Mouse (Mus musculus): ENCODE results near the gene Gpr176. TPM values are rescaled to one million over a fixed set of nuclear protein-coding genes. Genes with fewer than 3 reads are reported as not detected.

The Gpr176 gene
- polyA plus RNA-seq, 1 experiment from 2014 or later, result 1.8 TPM

DNA sequence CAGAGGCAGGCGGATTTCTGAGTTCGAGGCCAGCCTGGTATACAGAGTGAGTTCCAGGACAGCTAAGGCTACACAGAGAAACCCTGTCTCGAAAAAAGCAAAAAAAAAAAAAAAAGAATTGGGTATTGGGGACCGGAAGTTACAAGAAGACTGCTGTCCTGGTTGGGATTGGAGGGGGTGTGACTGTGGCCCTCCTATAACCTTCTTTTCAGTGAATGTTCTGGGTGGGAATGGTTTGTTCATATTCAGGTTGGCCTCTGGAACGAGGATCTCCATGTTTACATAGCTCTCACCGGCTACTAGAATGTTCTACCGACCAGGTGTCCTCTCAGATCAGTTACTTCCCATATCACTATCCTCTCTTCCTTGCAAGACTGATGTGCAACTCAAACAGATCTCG, 116.1 kb downstream of the Gpr176 start:
- ATAC-seq, result no peak
- H3K4me1 ChIP-seq, result 0 out of 2 replicates have a peak, but pooled peaks cover 6% of the 10 kb centered on the region
- WGBS, result 78% methylated on average over 8 of the region's 8 CpGs
- no peaks in the 10 kb centered on the region for H3K9me3 ChIP-seq (replicated peaks)
- no peaks in the 10 kb centered on the region for H3K27me3 ChIP-seq
- peak overlapping the region; percentile 68 for H3K4me2 ChIP-seq
- no peak overlapping the region for H3K27ac ChIP-seq
- H3K9ac ChIP-seq, result no peak overlapping the region
- H3K4me3 ChIP-seq, result peak overlapping the region; percentile 42; the same call in 1 of the 2 replicates
- H3K36me3 ChIP-seq (ENCODE audit: poor library complexity, severe bottlenecking), result no peaks in the 10 kb centered on the region

DNA sequence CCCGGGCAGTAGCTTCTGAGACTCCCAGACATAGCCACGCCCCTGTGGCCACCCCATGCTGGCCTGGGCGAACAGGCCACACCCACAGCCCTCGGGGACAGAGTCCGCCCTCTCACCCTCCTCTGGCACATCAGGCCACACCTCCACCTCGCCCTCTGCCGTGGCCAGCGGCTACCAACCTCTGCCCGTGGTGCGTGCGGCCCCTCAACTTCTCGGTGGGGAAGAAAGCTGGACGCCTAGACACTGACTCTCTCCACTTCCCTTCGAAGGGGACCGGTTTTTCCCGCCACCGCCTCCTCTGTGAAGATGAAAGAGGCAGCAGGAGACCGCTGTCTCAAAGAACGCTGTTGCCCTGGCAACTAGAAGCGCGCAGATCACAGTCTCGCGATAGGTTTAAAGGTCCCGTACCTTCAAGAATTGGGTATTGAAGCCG, 116.6 kb downstream of the Gpr176 start, which contains the start of gene Fsip1:
Fsip1 (minus strand) TSS at position 346 of the 433 bp plus-strand sequence.
- under 1% methylated on average over 25 of the region's 25 CpGs for WGBS
- peak; percentile 89 for ATAC-seq
- no peaks in the 10 kb centered on the region for H3K36me3 ChIP-seq (ENCODE audit: poor library complexity, severe bottlenecking)

DNA sequence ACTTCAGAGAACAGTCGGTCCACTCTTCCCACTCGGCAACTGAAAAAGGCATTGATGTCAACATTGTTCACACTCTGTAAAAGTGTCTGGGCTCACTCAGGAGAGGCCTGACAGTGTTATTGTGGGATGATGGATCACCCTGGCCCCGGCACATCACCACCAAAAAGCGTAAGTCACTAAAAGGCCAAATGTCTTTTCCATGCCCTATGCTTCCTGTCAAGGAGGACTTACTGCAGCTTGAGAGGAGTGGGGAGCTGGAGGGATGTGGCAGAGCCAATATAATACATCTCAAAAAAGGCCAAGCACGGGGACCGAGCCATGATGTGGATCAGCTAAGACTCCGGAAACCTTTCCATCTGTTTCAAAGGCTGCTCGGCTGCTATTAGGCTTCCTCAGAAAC, 118.7 kb downstream of the Gpr176 start:
- Histone ChIP-seq H3K27ac (peak overlapping the region; percentile 37; the same call in 1 of the 2 replicates), H3K9ac (no peak overlapping the region), H3K27me3 (no peaks in the 10 kb centered on the region), H3K9me3 (replicated peaks) (no peaks in the 10 kb centered on the region), H3K36me3 (ENCODE audit: poor library complexity, severe bottlenecking) (no peaks in the 10 kb centered on the region), H3K4me2 (no peak overlapping the region), H3K4me1 (0 out of 2 replicates have a peak, but pooled peaks cover 6% of the 10 kb centered on the region), H3K4me3 (no peak overlapping the region)
- ATAC-seq, result no peak
- 85% methylated on average over 8 of the region's 8 CpGs for WGBS

More for the DNA sequence above, 116.6 kb downstream of the Gpr176 start, which contains the start of gene Fsip1:
- peak within 1 kb of the TSS; percentile 42 for H3K4me3 ChIP-seq
- no peaks in the 10 kb centered on the region for H3K27me3 ChIP-seq
- H3K9me3 ChIP-seq (replicated peaks), result no peaks in the 10 kb centered on the region
- peak within 1 kb of the TSS; percentile 8 for H3K27ac ChIP-seq
- peak within 1 kb of the TSS; percentile 68 for H3K4me2 ChIP-seq
- peak within 1 kb of the TSS; percentile 56 for H3K9ac ChIP-seq
- 0 out of 2 replicates have a peak, but pooled peaks cover 6% of the 10 kb centered on the region for H3K4me1 ChIP-seq

DNA sequence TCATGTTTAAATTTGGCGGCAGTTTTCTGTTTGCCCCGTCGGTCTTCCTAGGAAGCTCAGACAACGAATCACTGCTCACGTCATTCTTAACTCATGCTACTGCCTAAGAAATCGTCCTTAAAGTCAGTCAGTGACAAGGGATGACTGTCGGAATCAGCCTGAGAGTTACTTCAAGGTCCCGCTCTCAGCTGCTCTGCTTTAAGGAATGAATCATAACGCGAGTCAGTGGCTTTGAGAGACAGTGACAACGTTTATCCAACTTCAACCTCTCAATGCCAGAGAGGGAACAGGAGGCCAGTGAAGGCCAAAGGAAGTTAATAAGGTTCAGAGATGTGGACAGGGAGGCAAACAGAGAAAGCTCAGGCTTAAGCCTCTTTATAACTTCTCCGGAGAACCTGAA, 124.3 kb downstream of the Gpr176 start:
- Histone ChIP-seq H3K36me3 (ENCODE audit: poor library complexity, severe bottlenecking) (no peaks in the 10 kb centered on the region), H3K9me3 (replicated peaks) (no peaks in the 10 kb centered on the region), H3K27ac (no peak overlapping the region), H3K27me3 (no peaks in the 10 kb centered on the region), H3K9ac (no peak overlapping the region), H3K4me3 (no peak overlapping the region), H3K4me1 (no peaks in the 10 kb centered on the region), H3K4me2 (no peak overlapping the region)
- ATAC-seq, result no peak
- 80% methylated on average over 12 of the region's 12 CpGs for WGBS

DNA sequence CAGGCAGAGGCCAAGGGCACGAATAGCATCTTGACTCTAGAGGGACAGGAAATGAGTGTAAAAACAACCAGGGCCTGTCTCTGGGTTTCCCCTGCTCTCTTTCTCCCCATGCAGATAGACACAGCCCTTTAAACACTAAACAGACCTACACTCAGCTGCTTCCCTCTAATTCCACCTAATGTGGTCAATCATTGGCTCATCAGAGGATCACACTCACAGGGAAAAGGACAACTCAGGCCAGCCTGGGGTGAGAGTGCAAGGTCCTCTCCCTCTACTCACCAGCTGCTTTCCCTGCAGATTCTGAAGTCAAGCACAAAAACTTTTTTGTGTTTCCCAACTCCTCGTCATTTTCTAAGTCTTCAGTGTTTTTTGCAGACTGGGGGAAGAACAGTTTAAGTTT, 125.2 kb downstream of the Gpr176 start:
- Histone ChIP-seq H3K27me3 (no peaks in the 10 kb centered on the region), H3K27ac (no peak overlapping the region), H3K4me3 (no peak overlapping the region), H3K4me1 (no peaks in the 10 kb centered on the region), H3K4me2 (no peak overlapping the region), H3K9me3 (replicated peaks) (no peaks in the 10 kb centered on the region), H3K9ac (no peak overlapping the region), H3K36me3 (ENCODE audit: poor library complexity, severe bottlenecking) (no peaks in the 10 kb centered on the region)
- WGBS, result 68% methylated on average over 2 of the region's 2 CpGs
- no peak for ATAC-seq

DNA sequence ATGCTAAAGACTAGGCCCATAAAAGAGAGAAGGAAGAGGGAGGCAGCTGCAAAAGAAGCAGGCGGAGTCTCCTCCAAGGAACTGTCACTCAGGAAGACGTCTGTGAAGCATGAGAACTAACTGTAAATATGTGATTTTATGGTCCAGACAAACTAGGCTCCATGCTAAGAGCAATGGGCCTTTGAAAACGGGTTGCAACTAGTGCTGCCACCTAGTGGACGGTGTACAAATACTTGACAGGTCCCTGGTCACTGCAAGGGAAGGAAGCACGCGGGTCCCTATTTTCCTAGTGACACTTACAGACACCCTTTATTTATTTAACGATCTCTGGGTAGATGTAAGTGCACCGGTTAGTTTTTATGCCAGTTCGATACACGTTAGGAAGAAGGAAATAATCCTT, 127.3 kb downstream of the Gpr176 start:
- Histone ChIP-seq H3K4me1 (no peaks in the 10 kb centered on the region), H3K9me3 (replicated peaks) (no peaks in the 10 kb centered on the region), H3K4me2 (no peak overlapping the region), H3K27me3 (no peaks in the 10 kb centered on the region), H3K4me3 (no peak overlapping the region), H3K9ac (no peak overlapping the region), H3K27ac (no peak overlapping the region), H3K36me3 (ENCODE audit: poor library complexity, severe bottlenecking) (no peaks in the 10 kb centered on the region)
- peak; percentile 73 for ATAC-seq
- WGBS, result 11% methylated on average over 10 of the region's 10 CpGs

DNA sequence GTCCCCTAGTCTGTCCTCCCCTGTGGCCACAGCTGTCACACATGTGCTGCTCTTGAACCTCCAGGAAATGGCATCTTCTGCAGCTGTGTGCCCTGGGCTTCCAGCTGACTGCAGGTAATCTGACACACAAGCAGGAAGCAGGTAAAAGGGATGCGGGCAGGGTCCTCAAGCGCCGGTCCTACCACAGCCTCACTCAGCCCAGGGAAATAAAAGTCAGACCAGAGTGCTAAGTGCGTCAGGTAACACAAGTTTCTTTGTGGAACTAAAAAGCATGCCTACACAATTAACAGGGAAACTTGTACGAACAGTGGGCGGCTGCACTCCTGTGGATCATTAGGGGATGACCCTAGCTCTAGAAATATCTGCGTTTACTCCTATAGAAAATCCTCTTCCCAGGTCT, 137.0 kb downstream of the Gpr176 start:
- H3K4me2 ChIP-seq, result no peak overlapping the region
- no peaks in the 10 kb centered on the region for H3K27me3 ChIP-seq
- H3K36me3 ChIP-seq (ENCODE audit: poor library complexity, severe bottlenecking), result no peaks in the 10 kb centered on the region
- H3K4me1 ChIP-seq, result peaks cover 7% of the 10 kb centered on the region; the same call in 1 of the 2 replicates
- no peak overlapping the region for H3K9ac ChIP-seq
- no peak overlapping the region for H3K4me3 ChIP-seq
- H3K9me3 ChIP-seq (replicated peaks), result no peaks in the 10 kb centered on the region
- ATAC-seq, result no peak
- WGBS, result 82% methylated on average over 7 of the region's 7 CpGs
- H3K27ac ChIP-seq, result no peak overlapping the region

DNA sequence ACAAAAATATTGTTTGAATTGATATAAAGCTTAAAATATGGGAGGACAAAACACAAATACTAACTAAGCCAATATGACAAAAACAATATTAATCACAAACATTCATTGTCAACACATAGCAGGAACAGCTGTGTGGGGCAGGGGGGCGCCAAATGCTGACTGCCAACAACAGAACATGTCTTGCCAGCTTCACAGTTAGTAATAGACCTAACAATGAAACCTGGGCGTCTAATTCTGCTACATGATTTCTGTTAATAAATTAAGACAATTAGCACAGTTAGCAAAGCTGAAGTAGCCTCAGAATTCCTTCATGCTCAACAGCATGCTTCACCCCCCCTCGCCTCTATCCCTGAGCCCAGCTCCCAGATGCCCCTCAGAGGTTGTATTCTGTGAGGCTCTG, 137.6 kb downstream of the Gpr176 start:
- ATAC-seq, result 0 out of 2 replicates have a peak, but pooled peaks have one; percentile 16
- 59% methylated on average over 3 of the region's 3 CpGs for WGBS
- Histone ChIP-seq H3K9me3 (replicated peaks) (no peaks in the 10 kb centered on the region), H3K4me3 (no peak overlapping the region), H3K27me3 (no peaks in the 10 kb centered on the region), H3K4me2 (no peak overlapping the region), H3K36me3 (ENCODE audit: poor library complexity, severe bottlenecking) (no peaks in the 10 kb centered on the region), H3K4me1 (peaks cover 7% of the 10 kb centered on the region; the same call in 1 of the 2 replicates), H3K27ac (no peak overlapping the region), H3K9ac (no peak overlapping the region)

DNA sequence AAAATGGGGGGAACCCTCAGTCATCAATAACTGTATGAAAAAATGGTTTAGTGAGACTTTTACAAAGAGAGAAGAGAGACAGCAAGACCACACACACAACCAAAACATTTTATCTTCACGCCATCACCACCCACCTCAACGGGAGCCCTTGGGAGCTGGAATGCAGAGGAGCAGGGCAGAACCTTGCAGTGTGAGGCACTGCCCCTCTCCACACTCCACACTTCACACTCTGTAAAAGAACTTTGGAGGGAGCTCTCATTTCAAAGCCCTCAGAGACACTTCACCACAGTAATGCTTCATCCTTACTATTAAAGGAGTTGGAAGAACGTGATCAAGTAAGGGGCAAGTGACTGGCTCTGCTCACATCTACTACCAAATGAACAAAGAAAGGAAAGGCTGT, 142.7 kb downstream of the Gpr176 start:
- Histone ChIP-seq H3K27me3 (no peaks in the 10 kb centered on the region), H3K36me3 (ENCODE audit: poor library complexity, severe bottlenecking) (no peaks in the 10 kb centered on the region), H3K9ac (no peak overlapping the region), H3K27ac (no peak overlapping the region), H3K4me1 (peaks cover 2% of the 10 kb centered on the region; the same call in 1 of the 2 replicates), H3K4me3 (no peak overlapping the region), H3K9me3 (replicated peaks) (no peaks in the 10 kb centered on the region), H3K4me2 (no peak overlapping the region)
- no peak for ATAC-seq
- 76% methylated on average over 3 of the region's 3 CpGs for WGBS

DNA sequence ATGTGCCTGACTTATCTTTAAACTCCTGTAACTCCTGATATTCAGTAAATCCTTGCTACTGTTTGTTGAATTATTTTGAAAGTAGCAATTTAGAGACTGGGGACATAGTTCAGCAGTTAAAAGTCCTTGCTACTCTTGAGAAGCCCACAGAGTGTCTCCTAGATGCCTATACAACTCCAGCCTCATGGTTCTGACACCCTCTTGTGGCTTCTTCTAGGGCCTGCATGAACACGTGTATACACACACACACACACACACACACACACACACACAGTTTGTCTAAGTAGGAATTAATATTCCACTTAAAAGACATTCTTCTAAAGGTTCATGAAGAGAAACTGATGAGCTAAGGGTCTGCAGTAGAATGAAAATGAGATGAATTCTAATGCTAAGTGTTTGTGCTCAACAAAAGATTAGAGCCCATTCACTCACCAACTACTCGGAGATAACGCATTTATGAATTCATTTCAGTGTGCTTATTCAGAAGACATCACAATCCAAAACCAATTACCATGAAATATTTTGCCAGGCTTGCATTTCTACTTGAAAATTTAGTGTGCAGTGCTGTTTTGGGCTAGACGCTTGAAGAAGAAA, 144.6 kb downstream of the Gpr176 start:
- no peak overlapping the region for H3K4me2 ChIP-seq
- no peak overlapping the region for H3K4me3 ChIP-seq
- H3K9ac ChIP-seq, result no peak overlapping the region
- 68% methylated on average over 4 of the region's 4 CpGs for WGBS
- no peak overlapping the region for H3K27ac ChIP-seq
- H3K36me3 ChIP-seq (ENCODE audit: poor library complexity, severe bottlenecking), result no peaks in the 10 kb centered on the region
- peaks cover 20% of the 10 kb centered on the region; the same call in 1 of the 2 replicates for H3K4me1 ChIP-seq
- ATAC-seq, result peak; percentile 61
- H3K27me3 ChIP-seq, result no peaks in the 10 kb centered on the region
- H3K9me3 ChIP-seq (replicated peaks), result no peaks in the 10 kb centered on the region

Measured in forebrain, embryonic 13.5 days (tissue).